Mouse (Mus musculus) thymus, postnatal 10 days (tissue): ENCODE data around the gene Shq1.

ENCODE experiments used
- DNase-seq, 2 experiments: peaks; one replicate each; pipeline ENCODE4 v3.0.0; 2021; ENCODE audit warnings: low spot score in 2 of 2

Gene Shq1

GRCm38 (mm10) chr6:100670880-100671344, at the start of gene Shq1:
TSS of gene Shq1 (minus strand) at chr6:100671157.
- peak; percentile 80 to 87 for DNase-seq

DNA sequence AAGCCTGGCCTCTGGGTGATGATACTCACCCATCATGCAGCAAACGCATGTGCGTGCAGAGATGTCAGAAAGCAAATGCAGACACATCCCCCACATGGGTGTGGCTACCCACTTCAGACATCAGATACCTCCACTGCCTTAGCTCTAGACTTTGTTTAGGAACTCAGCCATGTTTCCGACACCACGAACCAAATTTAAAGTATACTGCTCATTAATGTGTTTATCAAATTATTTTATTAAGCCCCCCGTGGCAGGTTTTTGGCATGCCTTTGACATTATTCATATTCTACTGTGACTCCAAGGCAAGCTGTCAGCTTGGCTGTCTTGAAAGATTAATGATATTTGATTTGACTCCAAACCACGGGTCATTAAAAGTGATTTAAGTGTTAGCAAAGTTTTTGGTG, 49.1 kb upstream of the Shq1 start:
- DNase-seq: no peak

DNA sequence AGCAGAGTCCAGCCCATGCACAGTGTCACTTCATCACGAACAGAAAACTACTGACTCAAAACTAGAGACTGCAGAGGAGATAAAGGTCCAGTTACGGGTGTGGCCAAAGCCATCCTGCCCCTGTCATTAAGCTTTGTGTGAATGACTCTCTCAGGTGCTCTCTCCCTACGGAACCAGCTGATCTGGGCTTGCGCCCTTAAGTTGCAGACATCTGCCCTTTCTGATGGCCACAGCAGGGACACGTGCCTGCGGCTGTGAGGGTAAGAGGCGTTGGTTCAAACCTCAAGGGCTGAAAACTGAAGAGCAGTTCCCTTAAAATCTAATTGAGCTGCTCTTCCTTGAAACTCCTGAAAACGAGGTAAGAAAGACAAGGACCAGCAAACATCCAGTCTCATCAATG, 45.9 kb upstream of the Shq1 start:
- no peak for DNase-seq

- DNase-seq: no peak
Measured at GRCm38 (mm10) chr6:100716152-100716551, 45.2 kb upstream of the Shq1 start.

DNA sequence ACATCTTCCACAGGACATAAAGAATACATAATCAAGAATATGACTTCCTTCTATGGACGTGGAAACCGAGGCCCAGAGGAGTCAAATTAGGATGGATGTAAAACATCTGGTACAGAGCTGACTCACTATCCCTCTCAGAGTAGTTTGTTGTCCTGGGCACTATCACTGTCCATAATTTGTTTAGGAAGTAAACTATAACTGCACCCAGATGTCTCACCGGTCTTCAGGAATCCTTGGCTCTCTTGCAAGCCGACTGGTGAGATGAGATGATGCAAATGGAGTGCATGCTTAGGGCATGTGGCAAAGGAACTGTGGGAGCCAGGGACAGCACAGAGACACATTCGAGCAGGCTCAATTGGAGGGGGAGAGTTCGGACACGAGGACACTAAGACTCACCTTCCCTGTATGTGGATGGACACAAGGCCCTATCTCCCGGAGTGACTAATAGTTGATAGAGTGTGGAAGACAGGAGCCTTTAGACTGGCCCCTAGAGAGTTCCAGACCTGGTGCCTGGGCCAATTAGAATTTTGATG, 44.4 kb upstream of the Shq1 start:
- DNase-seq: no peak

GRCm38 (mm10) chr6:100710866-100711265, 39.9 kb upstream of the Shq1 start:
- no peak for DNase-seq

DNA sequence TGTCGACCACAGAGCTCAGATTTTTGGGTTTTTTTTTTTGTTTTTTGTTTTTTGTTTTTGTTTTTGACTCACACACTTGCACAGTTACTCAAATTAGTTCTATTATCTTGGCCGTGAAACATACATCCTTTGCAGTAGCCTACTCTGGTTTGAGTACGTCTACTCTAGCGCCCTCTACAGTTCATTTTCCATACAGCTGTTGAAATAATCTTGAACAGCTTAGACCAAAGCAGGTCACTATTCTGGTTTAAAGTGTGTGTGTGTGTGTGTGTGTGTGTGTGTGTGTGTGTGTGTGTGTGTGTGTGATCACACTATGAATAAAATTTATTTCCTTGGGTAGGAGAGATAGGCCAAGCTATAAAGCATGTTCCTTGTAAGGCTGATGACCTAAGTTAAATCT, 39.2 kb upstream of the Shq1 start:
- DNase-seq: peak in 1 of 2 experiments; percentile 29

GRCm38 (mm10) chr6:100709483-100709882, 38.5 kb upstream of the Shq1 start:
- no peak for DNase-seq

DNA sequence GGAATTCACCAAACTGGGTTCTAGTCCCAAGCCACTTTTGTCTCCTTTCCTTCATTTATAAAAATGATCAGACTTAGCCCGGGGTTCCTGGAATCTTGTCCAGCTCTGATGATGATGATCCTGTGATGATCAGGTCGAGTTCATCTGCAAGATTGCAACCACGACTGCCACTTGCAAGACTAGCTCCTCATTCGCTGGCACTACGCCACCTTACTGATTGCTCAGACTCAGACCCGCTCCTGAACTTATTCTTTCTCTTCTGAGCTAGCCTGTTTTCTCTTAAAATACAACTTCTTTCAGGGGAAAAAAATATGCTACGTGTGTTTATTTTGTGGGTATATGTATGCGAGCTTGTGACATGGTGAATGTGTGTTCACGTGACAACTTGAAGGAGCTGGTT, 38.0 kb upstream of the Shq1 start:
- no peak for DNase-seq

DNA sequence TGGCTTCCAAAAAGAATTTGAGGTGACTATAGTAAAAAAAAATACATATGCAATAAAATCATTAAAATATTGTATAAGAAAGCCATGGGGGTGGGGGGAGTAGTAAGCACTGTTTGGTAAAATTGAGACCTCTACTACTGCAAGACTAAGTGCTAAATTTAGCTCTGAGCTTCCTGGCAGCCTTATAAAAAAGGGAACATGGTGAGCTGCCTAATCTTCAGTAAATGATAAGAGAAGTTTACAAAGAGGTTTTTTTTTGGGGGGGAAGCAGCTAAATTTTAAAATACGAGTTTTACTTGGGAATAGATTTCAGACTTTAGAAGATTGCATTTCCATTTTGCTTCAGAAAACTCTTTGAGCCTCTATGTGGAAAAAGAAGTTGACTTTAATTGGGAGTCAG, 37.3 kb upstream of the Shq1 start:
- DNase-seq: no peak

DNA sequence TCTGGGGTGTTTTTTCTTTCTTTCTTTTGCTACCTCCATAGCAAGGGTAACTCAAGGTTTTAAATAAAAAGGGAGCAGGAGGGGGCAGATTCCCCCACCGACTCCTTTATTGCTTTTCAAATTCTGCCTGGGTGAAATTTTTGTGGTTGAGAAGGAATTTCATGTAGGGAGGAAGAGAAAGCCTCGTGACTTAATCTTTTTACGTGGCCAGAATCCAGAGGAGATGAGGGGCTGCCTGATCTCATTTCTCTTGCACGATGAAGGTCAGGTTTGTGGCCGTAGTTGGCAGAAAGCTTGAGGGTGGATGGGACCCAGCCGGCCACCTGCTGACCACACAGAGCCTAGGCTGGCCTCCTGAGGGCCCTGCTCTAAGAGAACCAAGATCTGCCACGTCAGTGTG, 36.6 kb upstream of the Shq1 start:
- no peak for DNase-seq

DNA sequence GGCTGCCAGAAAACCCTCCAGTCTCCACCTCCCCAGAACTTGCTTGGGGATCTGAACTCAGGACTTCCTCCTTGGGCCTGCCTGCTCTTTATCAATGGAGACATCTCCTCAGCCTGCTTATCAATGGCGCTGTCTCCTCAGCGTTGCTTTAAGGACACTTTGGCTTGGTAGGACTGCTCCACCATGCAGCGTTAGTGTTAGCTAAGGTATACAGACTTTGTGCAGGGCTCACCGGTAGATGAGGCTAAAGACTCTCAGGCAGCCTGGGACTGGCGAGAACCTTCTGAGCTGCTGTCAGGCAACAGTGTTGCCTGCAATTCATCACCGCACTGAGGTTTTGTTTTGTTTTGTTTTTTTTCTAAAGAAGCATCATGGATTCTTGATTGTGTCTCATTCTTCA, 35.9 kb upstream of the Shq1 start:
- DNase-seq: no peak

- no peak for DNase-seq
Measured at GRCm38 (mm10) chr6:100705366-100705811, 34.4 kb upstream of the Shq1 start.

DNA sequence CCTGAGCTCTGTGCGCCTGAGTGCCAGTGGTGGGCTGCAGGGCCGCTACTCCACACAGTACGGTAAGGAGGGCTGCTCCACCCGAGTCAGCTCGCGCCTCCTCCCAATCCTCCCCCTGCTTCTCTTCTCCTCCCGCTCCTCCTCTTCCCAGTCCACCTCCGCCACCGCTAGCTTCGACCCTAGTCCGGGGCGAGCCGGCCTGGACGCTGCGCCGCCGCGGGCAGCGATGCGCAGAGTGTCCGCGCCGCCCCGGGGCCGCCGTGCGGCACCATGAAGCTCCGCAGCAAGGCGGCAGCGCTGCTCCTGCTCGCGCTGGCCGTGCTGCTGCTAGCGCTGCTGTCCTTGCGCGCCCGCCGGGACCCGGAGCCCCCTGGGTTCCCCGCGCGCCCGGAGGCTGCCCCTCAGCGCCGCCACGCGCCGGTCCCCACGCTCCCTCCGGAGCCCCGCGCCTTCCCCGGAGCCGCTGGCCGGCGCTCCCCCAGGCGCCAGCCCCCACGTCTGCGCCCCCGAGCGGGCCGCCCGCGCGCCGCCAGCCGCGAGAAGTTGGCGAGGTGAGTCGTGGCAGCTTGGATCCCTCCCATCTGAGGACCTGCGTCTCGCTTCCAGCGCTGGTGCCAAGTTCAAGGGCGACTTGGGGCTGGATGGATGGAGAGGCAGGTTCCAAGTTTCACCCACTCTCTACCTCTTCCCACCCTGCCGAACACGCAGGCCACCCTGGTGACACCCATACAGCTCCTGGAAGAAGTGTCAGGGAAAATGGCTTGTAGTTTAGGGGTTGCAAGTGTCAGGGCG, 33.8 kb upstream of the Shq1 start, which contains the start of gene Gxylt2:
Gxylt2 (plus strand) TSS at position 161 of the 792 bp plus-strand sequence.
- no peak for DNase-seq

GRCm38 (mm10) chr6:100704197-100704573, 33.2 kb upstream of the Shq1 start:
- DNase-seq: no peak

GRCm38 (mm10) chr6:100700774-100701173, 29.8 kb upstream of the Shq1 start:
- no peak for DNase-seq

DNA sequence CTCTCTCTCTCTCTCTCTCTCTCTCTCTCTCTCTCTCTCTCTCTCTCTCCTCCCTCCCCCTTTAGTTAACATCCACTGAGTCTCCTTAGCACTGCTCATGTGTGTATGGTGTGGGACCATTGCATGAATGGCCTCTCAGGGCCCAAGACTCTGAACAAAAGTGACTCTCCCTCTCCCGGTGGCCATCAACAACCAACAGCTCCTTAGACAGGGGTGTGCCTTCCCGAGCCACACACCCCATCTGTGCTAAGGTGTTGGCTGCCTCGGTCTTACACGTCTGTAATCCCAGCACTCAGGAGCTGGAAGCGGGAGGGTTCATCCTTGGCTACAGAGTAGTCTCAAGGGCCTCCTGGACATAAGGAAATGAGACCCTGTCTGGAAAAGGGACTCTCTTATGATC, 29.0 kb upstream of the Shq1 start:
- no peak for DNase-seq

GRCm38 (mm10) chr6:100686341-100686740, 15.4 kb upstream of the Shq1 start:
- no peak for DNase-seq

DNA sequence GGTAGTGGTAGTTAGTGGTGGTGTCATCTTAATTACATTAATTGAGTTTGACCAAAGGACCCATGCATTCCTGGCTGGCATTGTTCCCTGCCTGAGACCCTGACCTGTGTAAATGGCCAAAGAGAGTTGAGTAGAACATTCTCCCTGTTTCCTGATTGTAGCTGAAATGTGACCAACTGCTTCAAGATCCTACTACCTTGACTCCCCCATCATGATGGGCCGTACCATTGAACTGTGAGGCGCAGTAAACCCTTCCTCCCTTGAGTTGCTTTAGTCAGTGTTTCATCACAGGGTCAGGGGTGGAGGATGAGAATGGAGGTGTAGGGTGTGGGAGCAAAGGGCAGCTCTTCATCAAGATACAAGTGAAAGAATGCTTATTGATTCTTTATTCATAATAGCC, 7.7 kb upstream of the Shq1 start:
- DNase-seq: no peak

- no peak for DNase-seq
Measured at GRCm38 (mm10) chr6:100676461-100676860, 5.5 kb upstream of the Shq1 start.

DNA sequence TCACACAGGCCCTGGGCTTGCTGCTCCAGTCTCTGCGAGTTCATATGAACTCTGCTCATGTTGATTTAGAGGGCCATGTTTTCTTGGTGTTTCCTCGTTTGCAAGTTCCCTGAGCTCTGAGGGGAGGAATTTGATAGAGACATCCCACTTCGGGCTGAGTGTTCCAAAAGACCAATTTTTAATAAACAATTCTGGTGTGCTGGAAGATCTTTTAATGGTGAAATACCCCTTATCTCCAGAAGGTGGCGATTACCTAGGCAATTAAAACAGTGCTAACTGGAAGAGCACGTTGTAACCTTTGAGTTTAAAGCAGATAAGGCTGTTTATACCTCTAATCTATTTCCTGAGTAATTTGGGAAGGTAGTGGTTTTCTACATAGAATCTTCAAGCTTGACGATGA, 4.0 kb upstream of the Shq1 start:
- DNase-seq: no peak

GRCm38 (mm10) chr6:100671401-100671800, 444 bp upstream of the Shq1 start:
- DNase-seq: no peak

- peak; percentile 19 to 36 for DNase-seq
Measured at GRCm38 (mm10) chr6:100670370-100670841, 551 bp downstream of the Shq1 start.
